Mouse (Mus musculus): ENCODE measurements around the gene Vmn1r196.
"Not testable (repeated sequence)": the region's sequence is repeated elsewhere in the genome, so short reads cannot be mapped to it uniquely, and the experiment has no call there.

Vmn1r196 gene

DNA sequence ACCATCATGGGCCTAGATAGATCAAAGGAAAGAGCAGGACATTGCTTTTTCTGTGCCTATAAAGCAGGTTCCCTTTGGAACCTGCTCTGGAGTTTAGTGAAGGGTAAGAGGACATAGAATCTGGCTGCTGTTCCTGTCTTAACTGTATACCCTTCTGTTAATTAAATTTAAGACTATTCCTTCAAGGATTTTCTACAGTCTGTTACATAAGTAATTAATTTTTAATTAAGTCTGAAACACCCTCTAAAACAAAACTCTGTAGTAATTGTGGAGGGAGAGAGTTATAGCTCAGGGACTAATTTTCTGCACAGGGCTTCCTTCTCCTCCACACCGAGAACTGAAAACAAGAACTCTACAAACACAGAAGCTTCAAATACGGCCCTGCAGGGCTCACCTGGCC is at the start of gene Vmn1r196:
TSS of gene Vmn1r196 (plus strand) at position 301 of the 400 bp plus-strand sequence.
- CTCF ChIA-PET, result no interaction called here
- POLR2A ChIA-PET, result no interaction called here

DNA sequence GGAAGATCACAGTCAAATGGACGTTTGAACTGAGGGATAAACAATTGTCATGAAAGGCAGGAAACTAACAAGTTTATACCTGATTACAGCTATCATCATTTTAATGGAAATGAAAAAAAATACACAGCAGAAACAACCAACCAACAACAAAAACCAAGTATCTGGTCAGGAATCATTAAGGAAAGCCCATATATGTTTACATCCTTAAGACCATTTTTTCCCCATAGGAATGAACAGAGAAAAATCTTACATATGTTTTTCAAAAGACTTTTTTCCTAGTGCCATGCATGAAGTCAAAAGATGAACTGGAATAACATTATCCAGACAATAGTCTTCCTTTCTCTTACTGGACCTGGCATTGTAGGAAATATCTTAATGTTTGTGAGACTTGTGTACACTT is 45.8 kb upstream of the Vmn1r196 start, which contains the start of gene Vmn1r194:
TSS of gene Vmn1r194 (plus strand) at position 301 of the 400 bp plus-strand sequence.
- ChIA-PET CTCF (no interaction called here), POLR2A (no interaction called here)

DNA sequence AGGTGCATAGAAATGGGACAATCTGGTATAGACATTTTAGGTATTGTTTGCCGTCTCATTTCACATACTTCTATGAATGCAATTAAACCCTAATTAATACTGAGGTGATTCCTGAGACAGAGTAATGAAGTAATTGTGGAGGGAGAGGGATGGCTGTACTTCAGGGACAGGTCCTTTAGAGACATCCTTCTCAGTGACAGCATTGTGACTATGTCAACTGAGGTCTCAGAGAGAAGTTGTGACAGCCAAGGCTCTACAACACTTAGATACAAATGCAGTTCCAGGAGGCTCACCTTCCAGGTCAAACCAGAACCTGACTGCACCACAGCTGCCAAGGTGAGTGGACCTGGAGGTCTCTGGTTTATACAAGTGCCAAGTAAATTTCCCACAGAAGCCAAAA is 19.5 kb upstream of the Vmn1r196 start, which contains the start of gene Vmn1r195:
TSS of gene Vmn1r195 (plus strand) at position 301 of the 400 bp plus-strand sequence.
- CTCF ChIA-PET, POLR2A ChIA-PET: not testable (repeated sequence)

DNA sequence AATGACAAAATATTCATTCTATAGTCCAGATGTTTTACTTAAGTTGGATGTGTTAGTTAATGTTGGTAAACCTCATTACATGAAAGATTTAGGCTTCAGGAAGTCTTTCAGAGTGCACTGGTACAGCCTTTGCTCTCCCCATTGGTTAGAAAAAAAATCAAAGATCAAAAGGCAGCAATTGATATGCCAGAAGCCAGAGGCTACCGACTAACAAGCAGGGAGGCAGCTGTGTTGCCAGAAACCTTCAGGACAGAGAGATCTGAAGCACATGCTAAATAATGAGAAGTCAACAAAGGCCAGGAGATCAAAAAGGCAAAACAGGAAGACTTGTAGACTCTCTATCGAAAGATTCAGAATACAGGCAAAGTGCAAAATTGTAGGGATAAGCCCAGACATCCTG is 18.0 kb upstream of the Vmn1r196 start:
- ChIA-PET CTCF (no interaction called here), POLR2A (interaction anchor here in 1 of 4 experiments (0.6 to 0.7 kb wide), 2 partner anchors 167 to 874 kb away, joined by 3 read pairs; no protein-coding TSS in a partner anchor)

DNA sequence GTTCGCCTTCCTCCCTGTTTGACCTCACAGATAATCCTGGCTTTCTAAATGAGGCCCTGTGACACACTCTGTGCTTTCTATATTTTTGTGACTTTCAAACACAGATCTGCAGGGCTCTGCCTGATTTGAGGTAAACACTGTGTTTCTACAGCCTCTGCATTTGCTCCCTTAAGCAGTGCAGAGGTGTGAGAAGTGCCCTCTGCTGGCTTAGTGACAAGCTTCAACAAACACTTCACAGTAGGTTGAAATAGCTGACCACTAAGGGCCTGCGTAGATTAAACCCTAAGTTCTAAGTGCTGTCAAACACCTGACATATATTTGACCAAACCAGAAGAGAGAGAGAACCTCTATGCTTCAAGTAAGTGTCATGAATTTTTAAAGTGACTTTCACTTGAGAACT is 5.1 kb upstream of the Vmn1r196 start:
- ChIA-PET POLR2A (no interaction called here), CTCF (interaction anchor here in 1 of 4 experiments (0.6 kb wide), 1 partner anchor 1117 kb away, joined by 3 read pairs; no protein-coding TSS in a partner anchor)

DNA sequence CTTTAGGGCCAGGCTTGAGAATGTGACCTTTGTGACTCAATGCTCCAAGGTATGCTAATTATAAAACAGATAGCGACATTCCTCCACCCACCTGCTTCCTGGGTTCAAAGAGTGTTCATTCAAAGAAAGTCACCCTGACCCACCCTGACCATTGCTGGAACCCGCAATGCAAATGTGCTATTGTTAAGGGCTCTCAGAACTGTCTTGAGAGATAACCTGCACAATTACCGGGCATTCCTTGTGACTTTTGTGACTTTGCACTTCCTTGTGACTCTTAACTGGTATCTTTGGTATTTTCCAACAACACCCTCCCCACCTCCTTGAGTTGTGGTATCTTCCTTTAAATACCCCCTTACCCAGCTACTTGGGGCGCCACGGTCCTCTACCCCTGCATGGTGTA is 18.4 kb downstream of the Vmn1r196 start:
- CTCF ChIA-PET, POLR2A ChIA-PET: not testable (repeated sequence)

DNA sequence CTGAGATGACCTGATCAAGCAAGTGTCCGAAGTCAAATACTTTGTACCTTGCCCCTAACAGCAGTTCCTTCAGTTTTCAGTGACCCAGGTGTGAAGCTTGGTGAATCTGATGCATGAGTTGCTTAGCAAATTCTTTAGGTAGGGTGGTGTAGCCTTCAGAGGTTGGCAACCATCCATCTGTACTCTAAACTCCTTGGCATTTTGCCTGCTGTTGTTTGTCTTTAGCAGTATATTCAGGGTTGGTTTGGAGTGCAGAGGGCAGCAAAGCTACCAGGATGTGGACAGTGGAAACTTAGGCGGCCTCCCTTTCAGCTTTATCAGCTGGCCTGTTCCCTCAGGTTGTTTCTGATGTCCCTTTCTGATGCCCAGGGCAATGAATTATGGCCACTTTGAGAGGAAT is 25.6 kb downstream of the Vmn1r196 start:
- CTCF ChIA-PET, result no interaction called here

DNA sequence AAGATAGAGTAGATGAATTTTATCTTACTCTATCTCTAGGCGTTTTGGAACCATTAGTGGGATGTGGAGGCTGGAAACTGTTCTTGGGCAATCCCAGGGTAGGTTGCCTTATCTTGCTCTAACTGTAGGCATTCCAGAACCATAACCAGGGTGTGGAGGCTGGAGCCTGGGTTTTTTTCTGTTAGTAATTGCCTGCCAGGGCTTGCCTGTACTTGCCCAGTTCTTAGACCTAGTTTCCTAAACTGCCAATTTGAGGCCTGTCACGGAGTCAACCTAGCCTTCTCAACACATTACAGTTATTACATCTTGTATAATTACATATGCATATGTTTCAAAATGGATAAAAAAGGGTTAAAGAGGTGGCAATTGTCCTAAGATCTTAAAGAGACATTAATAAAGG is 27.6 kb downstream of the Vmn1r196 start:
- POLR2A ChIA-PET, result no interaction called here

More for the DNA sequence above, 25.6 kb downstream of the Vmn1r196 start:
- POLR2A ChIA-PET, result no interaction called here

DNA sequence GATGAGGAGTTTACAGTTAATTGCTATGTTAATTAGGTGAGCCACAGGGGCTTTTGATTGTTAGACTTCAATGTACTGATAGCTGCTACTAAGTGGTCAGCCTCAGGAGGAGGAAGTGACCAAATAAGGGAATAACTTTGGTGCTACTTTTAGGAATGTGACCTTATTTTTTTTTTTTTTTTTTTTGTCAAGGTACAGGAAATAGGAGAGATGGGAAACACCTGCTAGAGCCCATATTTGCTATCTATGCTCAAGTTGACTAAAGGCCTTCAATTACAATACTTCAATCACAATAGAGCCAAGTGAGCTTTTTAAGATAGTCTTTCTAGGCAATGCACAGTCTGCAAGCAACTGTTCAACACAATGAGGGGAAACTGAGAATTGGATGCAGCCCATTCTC is 30.4 kb downstream of the Vmn1r196 start:
- POLR2A ChIA-PET, result interaction anchor here in 3 of 4 experiments (0.6 to 1.2 kb wide), 7 partner anchors 59 to 566 kb away, joined by 3 to 13 read pairs (median 4); partner anchors contain the start of genes Hist1h2ag (in 1 of the 3), Hist1h2bj (in 1 of the 3), Hist1h2bn (in 1 of the 3) and Pom121l2 (in 1 of the 3)
- CTCF ChIA-PET, result no interaction called here

More for the DNA sequence above, 27.6 kb downstream of the Vmn1r196 start:
- CTCF ChIA-PET, result no interaction called here

DNA sequence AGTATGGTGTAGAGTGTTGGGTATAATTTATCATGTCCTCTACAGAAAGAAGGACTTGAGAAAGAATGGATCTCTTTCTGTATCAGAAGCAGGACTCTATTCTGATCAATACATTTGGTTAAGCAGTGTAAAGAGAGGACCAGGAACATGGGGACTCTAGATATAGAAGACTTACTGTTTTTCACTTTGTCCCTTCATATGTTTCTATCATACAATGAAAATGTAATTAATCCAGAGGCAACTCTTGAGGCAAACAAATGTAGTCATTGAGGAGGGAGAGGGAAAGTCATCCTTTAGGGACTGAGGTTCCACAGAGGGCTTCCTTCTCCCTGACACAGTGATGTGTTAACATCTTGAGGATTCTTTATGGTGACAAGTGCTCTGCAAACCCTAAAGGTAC is 34.6 kb downstream of the Vmn1r196 start, which contains the start of gene Vmn1r197:
TSS of gene Vmn1r197 (plus strand) at position 301 of the 400 bp plus-strand sequence.
- ChIA-PET CTCF (no interaction called here), POLR2A (no interaction called here)

DNA sequence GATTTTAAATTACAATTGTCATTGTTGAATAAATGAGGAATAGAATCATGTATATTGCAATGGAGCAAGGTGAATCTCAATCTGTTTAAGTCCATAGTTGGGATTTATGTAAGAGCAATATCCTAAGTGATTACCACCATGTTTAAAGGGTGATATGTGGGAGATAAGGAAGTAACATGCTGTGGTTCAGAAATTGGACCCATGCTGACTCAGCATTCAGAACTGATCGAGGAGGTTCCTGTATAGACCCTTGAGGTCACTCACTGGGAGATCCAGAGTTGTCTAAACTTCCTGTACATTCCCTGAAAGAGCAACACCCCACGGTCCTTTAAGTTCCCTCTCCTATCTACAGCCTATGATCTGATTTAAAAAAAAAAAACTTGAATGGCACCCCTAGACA is 43.5 kb downstream of the Vmn1r196 start:
- ChIA-PET CTCF (no interaction called here), POLR2A (no interaction called here)

DNA sequence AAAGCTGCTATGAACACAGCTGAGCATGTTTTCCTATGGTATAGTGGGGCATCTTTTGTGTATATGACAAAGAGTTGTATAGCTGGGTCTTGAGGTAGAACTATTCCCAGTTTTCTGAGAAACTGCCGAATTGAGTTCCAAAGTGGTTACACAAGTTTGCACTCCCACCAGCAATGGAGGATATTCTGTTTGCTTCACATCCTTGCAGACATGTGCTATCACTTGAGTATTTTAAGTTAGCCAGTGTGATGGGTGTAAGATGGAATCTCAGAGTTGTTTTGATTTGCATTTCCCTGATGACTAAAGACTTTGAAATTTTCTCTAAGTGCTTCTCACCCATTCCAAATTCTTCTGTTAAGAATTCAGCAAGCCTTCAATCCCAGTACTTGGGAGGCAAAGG is 45.8 kb downstream of the Vmn1r196 start:
- ChIA-PET POLR2A (no interaction called here), CTCF (no interaction called here)
